Mouse (Mus musculus) midbrain, embryonic 16.5 days (tissue): ENCODE measurements at regions not wholly inside any gene's neighbourhood (a gene's known extent, or its start where the extent isn't known, plus 50 kb on each side); places are given as distances from the start of the nearest gene placed in this dataset.

ENCODE experiments used
- ATAC-seq: fragments of 200-750 bp; cut with Nextera tagmentation; 2 replicates; pipeline ENCODE4 v1.8.0; 2017; ENCODE audit warnings: moderate TSS enrichment
- H3K27ac ChIP-seq: fragments of 300-500 bp; sonication (generic); 2 replicates; pipeline ENCODE4 v1.5.1; 2014; ENCODE audit warnings: mild to moderate bottlenecking, low read length, mixed read lengths
- H3K27me3 ChIP-seq: fragments of 300-500 bp; sonication (generic); 2 replicates; pipeline ENCODE4 v1.6.1; 2014; ENCODE audit warnings: low read depth, low read length, mixed read lengths; ENCODE audit not compliant: control insufficient read depth, insufficient read depth
- H3K36me3 ChIP-seq: fragments of 300-500 bp; sonication (generic); 2 replicates; pipeline ENCODE4 v1.6.1; 2014; ENCODE audit warnings: mild to moderate bottlenecking, low read length, moderate library complexity, mixed read lengths; ENCODE audit not compliant: control insufficient read depth, insufficient read depth
- H3K4me1 ChIP-seq: fragments of 300-500 bp; sonication (generic); 2 replicates; pipeline ENCODE4 v1.6.1; 2014; ENCODE audit warnings: mild to moderate bottlenecking, low read length, mixed read lengths; ENCODE audit not compliant: control insufficient read depth, insufficient read depth
- H3K4me2 ChIP-seq: fragments of 300-500 bp; sonication (generic); 2 replicates; pipeline ENCODE4 v1.6.1; 2014; ENCODE audit warnings: mild to moderate bottlenecking, low read length, mixed read lengths
- H3K4me3 ChIP-seq: fragments of 300-500 bp; sonication (generic); 2 replicates; pipeline ENCODE4 v1.5.1; 2014; ENCODE audit warnings: low read depth, mild to moderate bottlenecking, low read length, moderate library complexity, mixed read lengths
- H3K9ac ChIP-seq: fragments of 300-500 bp; sonication (generic); 2 replicates; pipeline ENCODE4 v1.6.1; 2014; ENCODE audit warnings: low read depth, low read length, mixed read lengths
- H3K9me3 ChIP-seq: fragments of 300-500 bp; sonication (generic); replicated peaks from 2 replicates; pipeline ENCODE4 v1.6.1; 2014; ENCODE audit warnings: mild to moderate bottlenecking, low read length, mixed read lengths; ENCODE audit not compliant: control insufficient read depth, poor library complexity, severe bottlenecking
- WGBS: fragments of 180-500 bp; shearing (Covaris S2); extraction: QIAGEN DNeasy Blood & Tissue Kit; methylation state at CpG from one replicate; pipeline ENCODE4 v1.1.7; 2014; 5-methylcytosine and 5-hydroxymethylcytosine counted together

GRCm38 (mm10) chr13:69236386-69236785, 237.0 kb upstream of the Adcy2 start:
- no peak overlapping the region for H3K4me3 ChIP-seq
- no peak overlapping the region for H3K9ac ChIP-seq
- no peaks in the 10 kb centered on the region for H3K27me3 ChIP-seq
- WGBS, result 93% methylated on average over 5 of the region's 5 CpGs
- no peaks in the 10 kb centered on the region for H3K36me3 ChIP-seq
- no peak overlapping the region for H3K27ac ChIP-seq
- no peaks in the 10 kb centered on the region for H3K4me1 ChIP-seq
- no peaks in the 10 kb centered on the region for H3K9me3 ChIP-seq
- no peak overlapping the region for H3K4me2 ChIP-seq
- ATAC-seq, result no peak

- no peaks in the 10 kb centered on the region for H3K27me3 ChIP-seq
- H3K4me1 ChIP-seq, result no peaks in the 10 kb centered on the region
- no peak overlapping the region for H3K4me2 ChIP-seq
- ATAC-seq, result no peak
- 85% methylated on average over 3 of the region's 3 CpGs for WGBS
- H3K36me3 ChIP-seq, result no peaks in the 10 kb centered on the region
- no peak overlapping the region for H3K27ac ChIP-seq
- H3K9me3 ChIP-seq, result no peaks in the 10 kb centered on the region
- no peak overlapping the region for H3K4me3 ChIP-seq
- H3K9ac ChIP-seq, result no peak overlapping the region
Measured at GRCm38 (mm10) chr13:69237918-69238317, 238.6 kb upstream of the Adcy2 start.

- H3K4me1 ChIP-seq, result no peaks in the 10 kb centered on the region
- H3K9ac ChIP-seq, result no peak overlapping the region
- no peak overlapping the region for H3K4me2 ChIP-seq
- no peaks in the 10 kb centered on the region for H3K36me3 ChIP-seq
- WGBS, result 86% methylated on average over 2 of the region's 2 CpGs
- H3K27me3 ChIP-seq, result no peaks in the 10 kb centered on the region
- H3K27ac ChIP-seq, result no peak overlapping the region
- H3K9me3 ChIP-seq, result no peaks in the 10 kb centered on the region
- no peak overlapping the region for H3K4me3 ChIP-seq
- ATAC-seq, result no peak
Measured at GRCm38 (mm10) chr13:69239261-69239915, 240.0 kb upstream of the Adcy2 start.

GRCm38 (mm10) chr13:69242544-69243296, 243.4 kb upstream of the Adcy2 start:
- ATAC-seq, result no peak
- no peak overlapping the region for H3K27ac ChIP-seq
- H3K36me3 ChIP-seq, result no peaks in the 10 kb centered on the region
- H3K9ac ChIP-seq, result no peak overlapping the region
- H3K4me3 ChIP-seq, result no peak overlapping the region
- H3K9me3 ChIP-seq, result no peaks in the 10 kb centered on the region
- H3K27me3 ChIP-seq, result no peaks in the 10 kb centered on the region
- no peak overlapping the region for H3K4me2 ChIP-seq
- WGBS, result 82% methylated on average over 14 of the region's 14 CpGs
- no peaks in the 10 kb centered on the region for H3K4me1 ChIP-seq

GRCm38 (mm10) chr13:69250334-69251129, 251.2 kb upstream of the Adcy2 start:
- peak overlapping the region; percentile 24; the same call in 1 of the 2 replicates for H3K27ac ChIP-seq
- no peak for ATAC-seq

GRCm38 (mm10) chr13:69251130-69251561, 251.8 kb upstream of the Adcy2 start:
- no peak overlapping the region for H3K4me3 ChIP-seq
- 0 out of 2 replicates have a peak, but pooled peaks cover 4% of the 10 kb centered on the region for H3K4me1 ChIP-seq
- WGBS, result 74% methylated on average over 6 of the region's 6 CpGs
- H3K27ac ChIP-seq, result peak overlapping the region; percentile 24; the same call in 1 of the 2 replicates
- H3K4me2 ChIP-seq, result no peak overlapping the region
- ATAC-seq, result peak; percentile 36; the same call in 1 of the 2 replicates
- no peaks in the 10 kb centered on the region for H3K36me3 ChIP-seq
- H3K9ac ChIP-seq, result no peak overlapping the region
- H3K27me3 ChIP-seq, result no peaks in the 10 kb centered on the region
- H3K9me3 ChIP-seq, result no peaks in the 10 kb centered on the region

More at GRCm38 (mm10) chr13:69250334-69251129, 251.2 kb upstream of the Adcy2 start:
- H3K9ac ChIP-seq, result no peak overlapping the region
- 72% methylated on average over 4 of the region's 4 CpGs for WGBS
- H3K36me3 ChIP-seq, result no peaks in the 10 kb centered on the region
- no peak overlapping the region for H3K4me2 ChIP-seq
- no peak overlapping the region for H3K4me3 ChIP-seq
- no peaks in the 10 kb centered on the region for H3K27me3 ChIP-seq
- H3K9me3 ChIP-seq, result no peaks in the 10 kb centered on the region
- H3K4me1 ChIP-seq, result 0 out of 2 replicates have a peak, but pooled peaks cover 4% of the 10 kb centered on the region

- H3K27me3 ChIP-seq, result no peaks in the 10 kb centered on the region
- H3K4me2 ChIP-seq, result no peak overlapping the region
- ATAC-seq, result peak; percentile 76
- H3K4me3 ChIP-seq, result no peak overlapping the region
- WGBS, result 66% methylated on average over 10 of the region's 10 CpGs
- no peak overlapping the region for H3K9ac ChIP-seq
- no peaks in the 10 kb centered on the region for H3K36me3 ChIP-seq
- H3K27ac ChIP-seq, result no peak overlapping the region
- H3K4me1 ChIP-seq, result 0 out of 2 replicates have a peak, but pooled peaks cover 4% of the 10 kb centered on the region
- H3K9me3 ChIP-seq, result 0 out of 2 replicates have a peak, but pooled peaks cover 2% of the 10 kb centered on the region
Measured at GRCm38 (mm10) chr13:69252335-69252734, 253.0 kb upstream of the Adcy2 start.

- Histone ChIP-seq H3K27ac (no peak overlapping the region), H3K36me3 (no peaks in the 10 kb centered on the region), H3K9ac (no peak overlapping the region), H3K4me2 (no peak overlapping the region), H3K4me3 (no peak overlapping the region), H3K27me3 (no peaks in the 10 kb centered on the region), H3K9me3 (0 out of 2 replicates have a peak, but pooled peaks cover 4% of the 10 kb centered on the region), H3K4me1 (no peaks in the 10 kb centered on the region)
- no peak for ATAC-seq
- WGBS, result 42% methylated on average over 5 of the region's 5 CpGs
Measured at GRCm38 (mm10) chr13:69260485-69260884, 261.1 kb upstream of the Adcy2 start.
